Mouse (Mus musculus) cerebellum, adult 11 months (tissue): ENCODE measurements around the gene Rpia.
A peak's percentile ranks its signal among the peaks of the same experiment; 100 is the strongest.

ENCODE experiments used
- DNase-seq: peaks from one replicate; pipeline ENCODE4 v3.0.0; 2022

The Rpia gene

GRCm38 (mm10) chr6:70749750-70750149 lies 42.3 kb downstream of the Rpia start:
- no peak for DNase-seq

- no peak for DNase-seq
Observed at GRCm38 (mm10) chr6:70747702-70748101, 44.3 kb downstream of the Rpia start.

- DNase-seq = no peak
Observed at GRCm38 (mm10) chr6:70743902-70744301, 48.1 kb downstream of the Rpia start.

- DNase-seq = no peak
Observed at GRCm38 (mm10) chr6:70742833-70743232, 49.2 kb downstream of the Rpia start.

- DNase-seq = no peak
Observed at GRCm38 (mm10) chr6:70740535-70740934, 51.5 kb downstream of the Rpia start.

GRCm38 (mm10) chr6:70739456-70739855 lies 52.6 kb downstream of the Rpia start:
- DNase-seq = no peak

- no peak for DNase-seq
Observed at GRCm38 (mm10) chr6:70735528-70735927, 56.5 kb downstream of the Rpia start.

GRCm38 (mm10) chr6:70730828-70731227 lies 61.2 kb downstream of the Rpia start:
- DNase-seq = no peak

GRCm38 (mm10) chr6:70729125-70729524 lies 62.9 kb downstream of the Rpia start:
- DNase-seq = no peak

GRCm38 (mm10) chr6:70727094-70727721 lies 64.8 kb downstream of the Rpia start:
- no peak for DNase-seq

- DNase-seq = peak; percentile 9
Observed at GRCm38 (mm10) chr6:70725639-70726038, 66.4 kb downstream of the Rpia start.

GRCm38 (mm10) chr6:70724722-70725121 lies 67.3 kb downstream of the Rpia start:
- DNase-seq = no peak

GRCm38 (mm10) chr6:70722298-70722697 lies 69.7 kb downstream of the Rpia start:
- no peak for DNase-seq

- DNase-seq = no peak
Observed at GRCm38 (mm10) chr6:70718760-70719159, 73.3 kb downstream of the Rpia start.

- DNase-seq = no peak
Observed at GRCm38 (mm10) chr6:70718164-70718563, 73.9 kb downstream of the Rpia start.

GRCm38 (mm10) chr6:70716701-70717393 lies 75.2 kb downstream of the Rpia start:
- no peak for DNase-seq
